Mouse (Mus musculus): ENCODE data around the gene Cbfb. TPM values are rescaled to one million over a fixed set of nuclear protein-coding genes. Genes with fewer than 3 reads are reported as not detected.

The Cbfb gene
- polyA plus RNA-seq, 1 experiment from 2014 or later: 52.5 TPM

- Histone ChIP-seq H3K9me3 (ENCODE audit: control insufficient read depth, low read length) (no peaks in the 10 kb centered on the region), H3K36me3 (ENCODE audit: control insufficient read depth, insufficient read depth, low read length) (peaks cover 65% of the 10 kb centered on the region), H3K4me2 (ENCODE audit: low read length) (no peak overlapping the region), H3K27me3 (replicated peaks; ENCODE audit: control insufficient read depth, insufficient read depth, low read length) (no peaks in the 10 kb centered on the region), H3K4me1 (replicated peaks; ENCODE audit: control insufficient read depth, insufficient read depth, low read length) (peaks cover 16% of the 10 kb centered on the region), H3K27ac (ENCODE audit: low read depth) (no peak overlapping the region), H3K9ac (ENCODE audit: low read length) (no peak overlapping the region), H3K4me3 (ENCODE audit: low read depth, low read length) (no peak overlapping the region)
- DNase-seq (ENCODE audit: low spot score): no peak
- 88% methylated on average over 6 of the region's 6 CpGs for WGBS
- no peak for ATAC-seq (replicated peaks; ENCODE audit: low FRiP score, low TSS enrichment, low read depth)
These were observed 81.5 kb downstream of the Cbfb start for GRCm38 (mm10) chr8:105251954-105252353.

- H3K9me3 ChIP-seq (ENCODE audit: control insufficient read depth, low read length): no peaks in the 10 kb centered on the region
- DNase-seq (ENCODE audit: low spot score): no peak
- H3K27ac ChIP-seq (ENCODE audit: low read depth): no peak overlapping the region
- ATAC-seq (replicated peaks; ENCODE audit: low FRiP score, low TSS enrichment, low read depth): no peak
- H3K27me3 ChIP-seq (replicated peaks; ENCODE audit: control insufficient read depth, insufficient read depth, low read length): peaks cover 4% of the 10 kb centered on the region; the same call in 1 of the 2 replicates
- H3K36me3 ChIP-seq (ENCODE audit: control insufficient read depth, insufficient read depth, low read length): peaks cover 55% of the 10 kb centered on the region
- WGBS: 84% methylated on average over 10 of the region's 10 CpGs
- no peak overlapping the region; the same call in 1 of the 2 replicates for H3K4me3 ChIP-seq (ENCODE audit: low read depth, low read length)
- H3K4me2 ChIP-seq (ENCODE audit: low read length): peak overlapping the region; percentile 91; the same call in 1 of the 2 replicates
- peaks cover 16% of the 10 kb centered on the region for H3K4me1 ChIP-seq (replicated peaks; ENCODE audit: control insufficient read depth, insufficient read depth, low read length)
- no peak overlapping the region for H3K9ac ChIP-seq (ENCODE audit: low read length)
These were observed 82.4 kb downstream of the Cbfb start for GRCm38 (mm10) chr8:105252680-105253537.

- Histone ChIP-seq H3K27me3 (replicated peaks; ENCODE audit: control insufficient read depth, insufficient read depth, low read length) (peaks cover 13% of the 10 kb centered on the region), H3K9ac (ENCODE audit: low read length) (peak overlapping the region; percentile 76; the same call in 1 of the 2 replicates), H3K36me3 (ENCODE audit: control insufficient read depth, insufficient read depth, low read length) (peaks cover 47% of the 10 kb centered on the region), H3K9me3 (ENCODE audit: control insufficient read depth, low read length) (no peaks in the 10 kb centered on the region), H3K4me1 (replicated peaks; ENCODE audit: control insufficient read depth, insufficient read depth, low read length) (peaks cover 16% of the 10 kb centered on the region), H3K27ac (ENCODE audit: low read depth) (peak overlapping the region; percentile 84; the same call in 1 of the 2 replicates), H3K4me3 (ENCODE audit: low read depth, low read length) (peak overlapping the region; percentile 62), H3K4me2 (ENCODE audit: low read length) (peak overlapping the region; percentile 91)
- ATAC-seq (replicated peaks; ENCODE audit: low FRiP score, low TSS enrichment, low read depth) (peak; percentile 10; the same call in 1 of the 2 replicates), DNase-seq (ENCODE audit: low spot score) (no peak)
- 38% methylated on average over 20 of the region's 20 CpGs for WGBS
These were observed 83.3 kb downstream of the Cbfb start for GRCm38 (mm10) chr8:105253766-105254151.

GRCm38 (mm10) chr8:105254152-105254965 is 83.9 kb downstream of the Cbfb start:
- H3K9ac ChIP-seq (ENCODE audit: low read length): peak overlapping the region; percentile 76
- ATAC-seq (replicated peaks; ENCODE audit: low FRiP score, low TSS enrichment, low read depth) (peak; percentile 86), DNase-seq (ENCODE audit: low spot score) (peak; percentile 95)
- peaks cover 22% of the 10 kb centered on the region for H3K4me1 ChIP-seq (replicated peaks; ENCODE audit: control insufficient read depth, insufficient read depth, low read length)
- H3K27me3 ChIP-seq (replicated peaks; ENCODE audit: control insufficient read depth, insufficient read depth, low read length): peaks cover 19% of the 10 kb centered on the region
- no peaks in the 10 kb centered on the region for H3K9me3 ChIP-seq (ENCODE audit: control insufficient read depth, low read length)
- H3K4me3 ChIP-seq (ENCODE audit: low read depth, low read length): peak overlapping the region; percentile 62
- H3K27ac ChIP-seq (ENCODE audit: low read depth): peak overlapping the region; percentile 84
- H3K36me3 ChIP-seq (ENCODE audit: control insufficient read depth, insufficient read depth, low read length): peaks cover 41% of the 10 kb centered on the region
- peak overlapping the region; percentile 91 for H3K4me2 ChIP-seq (ENCODE audit: low read length)
- WGBS: under 1% methylated on average over 72 of the region's 74 CpGs

GRCm38 (mm10) chr8:105254966-105255350 is 84.5 kb downstream of the Cbfb start, which contains the start of gene B3gnt9:
B3gnt9 (minus strand) TSS chr8:105255153.
- DNase-seq (ENCODE audit: low spot score): peak; percentile 80
- 2% methylated on average over 14 of the region's 14 CpGs for WGBS

GRCm38 (mm10) chr8:105257318-105258114 is 87.0 kb downstream of the Cbfb start:
- no peak for DNase-seq (ENCODE audit: low spot score)
- no peak for ATAC-seq (replicated peaks; ENCODE audit: low FRiP score, low TSS enrichment, low read depth)
- no peak overlapping the region for H3K4me3 ChIP-seq (ENCODE audit: low read depth, low read length)
- H3K9me3 ChIP-seq (ENCODE audit: control insufficient read depth, low read length): no peaks in the 10 kb centered on the region
- H3K27ac ChIP-seq (ENCODE audit: low read depth): no peak overlapping the region
- H3K4me1 ChIP-seq (replicated peaks; ENCODE audit: control insufficient read depth, insufficient read depth, low read length): peaks cover 29% of the 10 kb centered on the region
- H3K27me3 ChIP-seq (replicated peaks; ENCODE audit: control insufficient read depth, insufficient read depth, low read length): peaks cover 37% of the 10 kb centered on the region
- H3K36me3 ChIP-seq (ENCODE audit: control insufficient read depth, insufficient read depth, low read length): peaks cover 10% of the 10 kb centered on the region
- no peak overlapping the region for H3K4me2 ChIP-seq (ENCODE audit: low read length)
- H3K9ac ChIP-seq (ENCODE audit: low read length): no peak overlapping the region
- 77% methylated on average over 7 of the region's 7 CpGs for WGBS

More at GRCm38 (mm10) chr8:105254966-105255350, 84.5 kb downstream of the Cbfb start, which contains the start of gene B3gnt9:
- peak within 1 kb of the TSS; percentile 84 for H3K27ac ChIP-seq (ENCODE audit: low read depth)
- H3K9me3 ChIP-seq (ENCODE audit: control insufficient read depth, low read length): no peaks in the 10 kb centered on the region
- ATAC-seq (replicated peaks; ENCODE audit: low FRiP score, low TSS enrichment, low read depth): peak; percentile 72
- peak within 1 kb of the TSS; percentile 91 for H3K4me2 ChIP-seq (ENCODE audit: low read length)
- peak within 1 kb of the TSS; percentile 62 for H3K4me3 ChIP-seq (ENCODE audit: low read depth, low read length)
- peaks cover 26% of the 10 kb centered on the region for H3K4me1 ChIP-seq (replicated peaks; ENCODE audit: control insufficient read depth, insufficient read depth, low read length)
- H3K9ac ChIP-seq (ENCODE audit: low read length): peak within 1 kb of the TSS; percentile 76
- H3K27me3 ChIP-seq (replicated peaks; ENCODE audit: control insufficient read depth, insufficient read depth, low read length): peaks cover 25% of the 10 kb centered on the region
- peaks cover 35% of the 10 kb centered on the region for H3K36me3 ChIP-seq (ENCODE audit: control insufficient read depth, insufficient read depth, low read length)

- peaks cover 20% of the 10 kb centered on the region for H3K4me1 ChIP-seq (replicated peaks; ENCODE audit: control insufficient read depth, insufficient read depth, low read length)
- no peak overlapping the region for H3K27ac ChIP-seq (ENCODE audit: low read depth)
- H3K9me3 ChIP-seq (ENCODE audit: control insufficient read depth, low read length): no peaks in the 10 kb centered on the region
- 0 out of 2 replicates have a peak, but pooled peaks have one; percentile 0 for ATAC-seq (replicated peaks; ENCODE audit: low FRiP score, low TSS enrichment, low read depth)
- peak; percentile 73 for DNase-seq (ENCODE audit: low spot score)
- H3K4me3 ChIP-seq (ENCODE audit: low read depth, low read length): peak overlapping the region; percentile 35
- peak overlapping the region; percentile 13; the same call in 1 of the 2 replicates for H3K9ac ChIP-seq (ENCODE audit: low read length)
- H3K36me3 ChIP-seq (ENCODE audit: control insufficient read depth, insufficient read depth, low read length): no peaks in the 10 kb centered on the region
- H3K27me3 ChIP-seq (replicated peaks; ENCODE audit: control insufficient read depth, insufficient read depth, low read length): peaks cover 50% of the 10 kb centered on the region
- H3K4me2 ChIP-seq (ENCODE audit: low read length): peak overlapping the region; percentile 66
- WGBS: 6% methylated on average over 55 of the region's 55 CpGs
These were observed 88.6 kb downstream of the Cbfb start for GRCm38 (mm10) chr8:105258911-105259720.

Measured in intestine, embryonic 14.5 days (tissue).